Mouse (Mus musculus): ENCODE data around the gene Pex13. TPM values are rescaled to one million over a fixed set of nuclear protein-coding genes. Genes with fewer than 3 reads are reported as not detected.

The Pex13 gene
- polyA plus RNA-seq, 1 experiment = 43.2 TPM

GRCm38 (mm10) chr11:23686671-23687070, 20.9 kb upstream of the Pex13 start:
- no peak overlapping the region for H3K4me3 ChIP-seq (ENCODE audit: insufficient read depth, low read length)
- no peak overlapping the region for H3K27ac ChIP-seq (ENCODE audit: insufficient read depth, low read length)
- TF ChIP-seq POLR2A (IDR thresholded peaks at IDR 0.05; ENCODE audit: low read depth, low read length) (no peak), CTCF (IDR thresholded peaks at IDR 0.05; ENCODE audit: borderline replicate concordance, insufficient read depth, low read length) (no peak)
- no peaks in the 10 kb centered on the region for H3K4me1 ChIP-seq (ENCODE audit: control insufficient read depth, insufficient read depth, low read length)

- Histone ChIP-seq H3K4me1 (ENCODE audit: control insufficient read depth, insufficient read depth, low read length) (peaks cover 3% of the 10 kb centered on the region; the same call in 1 of the 2 replicates), H3K4me3 (ENCODE audit: insufficient read depth, low read length) (no peak overlapping the region), H3K27ac (ENCODE audit: insufficient read depth, low read length) (no peak overlapping the region)
- no peak for TF ChIP-seq CTCF (IDR thresholded peaks at IDR 0.05; ENCODE audit: borderline replicate concordance, insufficient read depth, low read length)
- TF ChIP-seq POLR2A (IDR thresholded peaks at IDR 0.05; ENCODE audit: low read depth, low read length) = no peak
Measured at GRCm38 (mm10) chr11:23682561-23682960, 16.8 kb upstream of the Pex13 start.

- H3K4me1 ChIP-seq (ENCODE audit: control insufficient read depth, insufficient read depth, low read length) = peaks cover 3% of the 10 kb centered on the region; the same call in 1 of the 2 replicates
- TF ChIP-seq CTCF (IDR thresholded peaks at IDR 0.05; ENCODE audit: borderline replicate concordance, insufficient read depth, low read length) = no peak
- peak overlapping the region; percentile 59 for H3K27ac ChIP-seq (ENCODE audit: insufficient read depth, low read length)
- no peak overlapping the region for H3K4me3 ChIP-seq (ENCODE audit: insufficient read depth, low read length)
Measured at GRCm38 (mm10) chr11:23680435-23680950, 14.7 kb upstream of the Pex13 start.

GRCm38 (mm10) chr11:23679044-23679642, 13.4 kb upstream of the Pex13 start:
- Histone ChIP-seq H3K4me3 (ENCODE audit: insufficient read depth, low read length) (no peak overlapping the region), H3K27ac (ENCODE audit: insufficient read depth, low read length) (no peak overlapping the region), H3K4me1 (ENCODE audit: control insufficient read depth, insufficient read depth, low read length) (peaks cover 3% of the 10 kb centered on the region; the same call in 1 of the 2 replicates)
- TF ChIP-seq CTCF (IDR thresholded peaks at IDR 0.05; ENCODE audit: borderline replicate concordance, insufficient read depth, low read length) (no peak), POLR2A (IDR thresholded peaks at IDR 0.05; ENCODE audit: low read depth, low read length) (no peak)

GRCm38 (mm10) chr11:23676100-23676499, 10.3 kb upstream of the Pex13 start:
- no peak overlapping the region for H3K27ac ChIP-seq (ENCODE audit: insufficient read depth, low read length)
- no peak overlapping the region for H3K4me3 ChIP-seq (ENCODE audit: insufficient read depth, low read length)
- TF ChIP-seq POLR2A (IDR thresholded peaks at IDR 0.05; ENCODE audit: low read depth, low read length) (no peak), CTCF (IDR thresholded peaks at IDR 0.05; ENCODE audit: borderline replicate concordance, insufficient read depth, low read length) (no peak)
- H3K4me1 ChIP-seq (ENCODE audit: control insufficient read depth, insufficient read depth, low read length) = peaks cover under 1% of the 10 kb centered on the region; the same call in 1 of the 2 replicates

- TF ChIP-seq POLR2A (IDR thresholded peaks at IDR 0.05; ENCODE audit: low read depth, low read length) = no peak
- TF ChIP-seq CTCF (IDR thresholded peaks at IDR 0.05; ENCODE audit: borderline replicate concordance, insufficient read depth, low read length) = no peak
- Histone ChIP-seq H3K27ac (ENCODE audit: insufficient read depth, low read length) (no peak overlapping the region), H3K4me3 (ENCODE audit: insufficient read depth, low read length) (no peak overlapping the region), H3K4me1 (ENCODE audit: control insufficient read depth, insufficient read depth, low read length) (no peaks in the 10 kb centered on the region)
Measured at GRCm38 (mm10) chr11:23672256-23672749, 6.5 kb upstream of the Pex13 start.

- Histone ChIP-seq H3K4me1 (ENCODE audit: control insufficient read depth, insufficient read depth, low read length) (no peaks in the 10 kb centered on the region), H3K4me3 (ENCODE audit: insufficient read depth, low read length) (peak overlapping the region; percentile 41), H3K27ac (ENCODE audit: insufficient read depth, low read length) (no peak overlapping the region)
- no peak for TF ChIP-seq CTCF (IDR thresholded peaks at IDR 0.05; ENCODE audit: borderline replicate concordance, insufficient read depth, low read length)
- no peak for TF ChIP-seq POLR2A (IDR thresholded peaks at IDR 0.05; ENCODE audit: low read depth, low read length)
Measured at GRCm38 (mm10) chr11:23667128-23667527, 1.4 kb upstream of the Pex13 start.

- Histone ChIP-seq H3K4me1 (ENCODE audit: control insufficient read depth, insufficient read depth, low read length) (no peaks in the 10 kb centered on the region), H3K27ac (ENCODE audit: insufficient read depth, low read length) (no peak overlapping the region), H3K4me3 (ENCODE audit: insufficient read depth, low read length) (peak overlapping the region; percentile 76)
- no peak for TF ChIP-seq POLR2A (IDR thresholded peaks at IDR 0.05; ENCODE audit: low read depth, low read length)
- no peak for TF ChIP-seq CTCF (IDR thresholded peaks at IDR 0.05; ENCODE audit: borderline replicate concordance, insufficient read depth, low read length)
Measured at GRCm38 (mm10) chr11:23666526-23666925, 767 bp upstream of the Pex13 start.

- no peak for TF ChIP-seq CTCF (IDR thresholded peaks at IDR 0.05; ENCODE audit: borderline replicate concordance, insufficient read depth, low read length)
- TF ChIP-seq POLR2A (IDR thresholded peaks at IDR 0.05; ENCODE audit: low read depth, low read length) = 0 out of 2 replicates have a peak, but pooled peaks have one; percentile 15
- Histone ChIP-seq H3K4me3 (ENCODE audit: insufficient read depth, low read length) (peak within 1 kb of the TSS; percentile 76), H3K4me1 (ENCODE audit: control insufficient read depth, insufficient read depth, low read length) (peaks cover 2% of the 10 kb centered on the region; the same call in 1 of the 2 replicates), H3K27ac (ENCODE audit: insufficient read depth, low read length) (peak within 1 kb of the TSS; percentile 81)
Measured at GRCm38 (mm10) chr11:23665311-23665786, 410 bp downstream of the Pex13 start, which contains the start of gene Pus10. Pus10 (plus strand) TSS chr11:23665674.

GRCm38 (mm10) chr11:23664232-23664631, 1.5 kb downstream of the Pex13 start:
- H3K27ac ChIP-seq (ENCODE audit: insufficient read depth, low read length) = no peak overlapping the region
- TF ChIP-seq CTCF (IDR thresholded peaks at IDR 0.05; ENCODE audit: borderline replicate concordance, insufficient read depth, low read length) (no peak), POLR2A (IDR thresholded peaks at IDR 0.05; ENCODE audit: low read depth, low read length) (no peak)
- H3K4me3 ChIP-seq (ENCODE audit: insufficient read depth, low read length) = no peak overlapping the region
- H3K4me1 ChIP-seq (ENCODE audit: control insufficient read depth, insufficient read depth, low read length) = peaks cover 2% of the 10 kb centered on the region; the same call in 1 of the 2 replicates

Data from embryonic fibroblast, embryonic 13.5 days (primary cell).